Mouse (Mus musculus) limb, embryonic 14.5 days (tissue): Measurements from ENCODE around the gene Nucks1. TPM values are rescaled to one million over a fixed set of nuclear protein-coding genes. Genes with fewer than 3 reads are reported as not detected.

Experiments used
- ATAC-seq: fragments of 200-750 bp; cut with Nextera tagmentation; 2 replicates; pipeline ENCODE4 v1.8.0; 2017; ENCODE audit warnings: low read depth, moderate number of reproducible peaks, moderate TSS enrichment; ENCODE audit not compliant: low FRiP score
- DNase-seq: peaks from one replicate; pipeline ENCODE4 v3.0.0-alpha.2; 2015; ENCODE audit warnings: low spot score
- H3K27ac ChIP-seq: fragments of 300-500 bp; sonication (generic); replicated peaks from 2 replicates; pipeline ENCODE4 v1.5.1; 2014; ENCODE audit warnings: low read depth, mild to moderate bottlenecking, low read length, moderate library complexity, mixed read lengths
- H3K27me3 ChIP-seq: fragments of 300-500 bp; sonication (generic); 2 replicates; pipeline ENCODE4 v1.6.1; 2014; ENCODE audit warnings: low read length, mixed read lengths; ENCODE audit not compliant: control insufficient read depth, insufficient read depth
- H3K36me3 ChIP-seq: fragments of 300-500 bp; sonication (generic); 2 replicates; pipeline ENCODE4 v1.6.1; 2014; ENCODE audit warnings: mild to moderate bottlenecking, low read length, moderate library complexity, mixed read lengths; ENCODE audit not compliant: control insufficient read depth, insufficient read depth
- H3K4me1 ChIP-seq: fragments of 300-500 bp; sonication (generic); 2 replicates; pipeline ENCODE4 v1.6.1; 2014; ENCODE audit warnings: antibody characterized with exemption, low read length, mixed read lengths; ENCODE audit not compliant: control insufficient read depth, insufficient read depth
- H3K4me2 ChIP-seq: fragments of 300-500 bp; sonication (generic); replicated peaks from 2 replicates; pipeline ENCODE4 v1.6.1; 2014; ENCODE audit warnings: low read depth, mild to moderate bottlenecking, low read length, moderate library complexity; ENCODE audit not compliant: severe bottlenecking
- H3K4me3 ChIP-seq: fragments of 300-500 bp; sonication (generic); replicated peaks from 2 replicates; pipeline ENCODE4 v1.5.1; 2014; ENCODE audit warnings: low read length
- H3K9ac ChIP-seq: fragments of 300-500 bp; sonication (generic); 2 replicates; pipeline ENCODE4 v1.6.1; 2014; ENCODE audit warnings: mild to moderate bottlenecking, low read depth, low read length, moderate library complexity; ENCODE audit not compliant: severe bottlenecking
- H3K9me3 ChIP-seq: fragments of 300-500 bp; sonication (generic); 2 replicates; pipeline ENCODE4 v1.6.1; 2016; ENCODE audit warnings: low read length; ENCODE audit not compliant: control insufficient read depth
- POLR2A ChIP-seq: fragments of 200-500 bp; IDR thresholded peaks from 2 replicates; pipeline ENCODE4 v1.8.0; 2012; ENCODE audit warnings: inconsistent platforms, mild to moderate bottlenecking, moderate library complexity, borderline replicate concordance; ENCODE audit not compliant: insufficient read depth, insufficient read length; ENCODE audit errors: extremely low read depth
- WGBS: fragments of 180-500 bp; shearing (Covaris S2); extraction: QIAGEN DNeasy Blood & Tissue Kit; methylation state at CpG from one replicate; pipeline ENCODE4 v1.1.7; 2014; 5-methylcytosine and 5-hydroxymethylcytosine counted together
- polyA plus RNA-seq, 2 experiments: library from polyadenylated mRNA; depleted of rRNA in 1 of 2; stranded (reverse) in 1 of 2; unstranded in 1 of 2; fragments of >200 nt; fragmentation: Nextera tagmentation in 1 of 2; extraction: Ambion mirVana in 1 of 2; gene quantifications; 2 replicates each; pipeline versions ENCODE4 v1.2.1 to v1.2.3; 2012 to 2014

The Nucks1 gene
- polyA plus RNA-seq (2012; rRNA removed) (68.0 and 68.4 TPM in 2 replicates), polyA plus RNA-seq (2014; fragmentation: Nextera tagmentation; extraction: Ambion mirVana) (52.0 and 53.9 TPM in 2 replicates)

DNA sequence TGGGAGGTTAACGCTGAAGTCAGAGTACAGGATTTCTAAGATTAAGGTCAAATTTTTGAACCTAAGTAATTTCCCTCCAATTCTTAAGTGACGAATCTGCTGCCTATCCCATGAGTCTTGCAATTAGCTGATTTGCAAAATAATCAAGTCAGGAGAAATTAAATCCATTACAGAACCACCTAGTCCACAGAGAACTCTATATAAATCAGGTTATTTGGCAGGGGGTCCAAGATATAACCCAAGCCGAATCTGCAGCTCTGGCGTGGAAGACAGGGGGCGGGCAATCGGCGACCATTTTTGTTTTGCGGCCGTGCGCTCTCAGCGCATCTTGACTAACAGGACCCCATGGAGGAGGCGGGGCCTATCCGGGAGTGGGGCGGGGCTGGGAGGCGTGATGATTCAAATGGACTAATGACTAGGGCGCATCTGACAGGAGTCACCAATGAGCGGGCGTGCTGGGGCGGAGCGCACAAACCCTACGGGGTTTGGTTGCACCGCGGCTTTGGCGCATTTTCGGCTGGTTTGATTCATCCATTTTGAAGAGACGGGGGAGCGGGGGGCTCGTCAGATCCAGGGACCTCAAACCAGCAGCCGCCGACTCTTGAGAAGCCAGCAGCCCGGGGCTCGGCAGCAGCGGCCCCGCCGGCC is at the start of gene Nucks1:
Gene Nucks1 (plus strand): TSS at position 534 of the 648 bp plus-strand sequence.
- H3K9me3 ChIP-seq: no peaks in the 10 kb centered on the region
- WGBS: under 1% methylated on average over 34 of the region's 35 CpGs
- H3K27ac ChIP-seq: peak within 1 kb of the TSS; percentile 99
- peak; percentile 99 for DNase-seq
- peak; percentile 99 for ATAC-seq
- TF ChIP-seq POLR2A: 0 out of 2 replicates have a peak, but pooled peaks have one; percentile 51
- peak within 1 kb of the TSS; percentile 98 for H3K9ac ChIP-seq
- H3K4me1 ChIP-seq: peaks cover 3% of the 10 kb centered on the region
- H3K27me3 ChIP-seq: no peaks in the 10 kb centered on the region; the same call in 1 of the 2 replicates
- H3K36me3 ChIP-seq: no peaks in the 10 kb centered on the region
- peak within 1 kb of the TSS; percentile 68 for H3K4me2 ChIP-seq
- peak within 1 kb of the TSS; percentile 95 for H3K4me3 ChIP-seq

GRCm38 (mm10) chr1:131861811-131862210 is 48.5 kb upstream of the Nucks1 start:
- ATAC-seq: no peak
- no peak for TF ChIP-seq POLR2A
- Histone ChIP-seq H3K4me1 (no peaks in the 10 kb centered on the region), H3K27me3 (no peaks in the 10 kb centered on the region), H3K4me2 (no peak overlapping the region), H3K9ac (no peak overlapping the region), H3K9me3 (no peaks in the 10 kb centered on the region), H3K36me3 (no peaks in the 10 kb centered on the region), H3K27ac (no peak overlapping the region), H3K4me3 (no peak overlapping the region)
- no peak for DNase-seq
- WGBS: 79% methylated on average over 4 of the region's 4 CpGs

DNA sequence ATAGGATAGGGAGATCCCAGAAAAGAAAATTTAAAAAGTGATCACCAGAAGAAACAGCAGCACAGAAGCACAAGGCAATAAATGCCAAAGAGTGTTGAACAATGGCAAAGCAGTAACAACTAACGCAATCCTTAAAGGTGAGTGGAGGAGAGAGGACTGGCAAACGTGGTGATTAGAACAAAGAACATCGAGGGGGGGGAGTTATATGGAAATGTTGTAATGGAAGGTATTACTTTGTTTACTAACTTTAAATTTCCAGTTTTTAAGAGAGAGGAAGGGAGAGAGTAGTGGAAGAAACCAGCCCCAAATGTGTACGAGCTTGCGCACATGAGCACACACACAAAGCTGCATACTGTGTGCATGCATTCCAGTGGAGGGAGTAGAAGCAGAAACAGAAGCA is 44.7 kb upstream of the Nucks1 start:
- H3K36me3 ChIP-seq: no peaks in the 10 kb centered on the region
- no peak overlapping the region for H3K4me3 ChIP-seq
- DNase-seq (no peak), ATAC-seq (no peak)
- no peak overlapping the region for H3K27ac ChIP-seq
- H3K4me1 ChIP-seq: peaks cover 6% of the 10 kb centered on the region; the same call in 1 of the 2 replicates
- H3K27me3 ChIP-seq: no peaks in the 10 kb centered on the region
- H3K4me2 ChIP-seq: no peak overlapping the region
- WGBS: 74% methylated on average over 5 of the region's 5 CpGs
- no peak for TF ChIP-seq POLR2A
- no peak overlapping the region for H3K9ac ChIP-seq
- no peaks in the 10 kb centered on the region for H3K9me3 ChIP-seq

- Histone ChIP-seq H3K4me3 (peak overlapping the region; percentile 54; the same call in 1 of the 2 replicates), H3K4me2 (no peak overlapping the region; the same call in 1 of the 2 replicates), H3K9me3 (no peaks in the 10 kb centered on the region), H3K9ac (no peak overlapping the region), H3K27ac (no peak overlapping the region), H3K4me1 (peaks cover 6% of the 10 kb centered on the region; the same call in 1 of the 2 replicates), H3K27me3 (no peaks in the 10 kb centered on the region), H3K36me3 (no peaks in the 10 kb centered on the region)
- no peak for DNase-seq
- TF ChIP-seq POLR2A: no peak
- WGBS: 82% methylated on average over 6 of the region's 6 CpGs
- ATAC-seq: no peak
Measured at GRCm38 (mm10) chr1:131866304-131866999, 43.9 kb upstream of the Nucks1 start.

DNA sequence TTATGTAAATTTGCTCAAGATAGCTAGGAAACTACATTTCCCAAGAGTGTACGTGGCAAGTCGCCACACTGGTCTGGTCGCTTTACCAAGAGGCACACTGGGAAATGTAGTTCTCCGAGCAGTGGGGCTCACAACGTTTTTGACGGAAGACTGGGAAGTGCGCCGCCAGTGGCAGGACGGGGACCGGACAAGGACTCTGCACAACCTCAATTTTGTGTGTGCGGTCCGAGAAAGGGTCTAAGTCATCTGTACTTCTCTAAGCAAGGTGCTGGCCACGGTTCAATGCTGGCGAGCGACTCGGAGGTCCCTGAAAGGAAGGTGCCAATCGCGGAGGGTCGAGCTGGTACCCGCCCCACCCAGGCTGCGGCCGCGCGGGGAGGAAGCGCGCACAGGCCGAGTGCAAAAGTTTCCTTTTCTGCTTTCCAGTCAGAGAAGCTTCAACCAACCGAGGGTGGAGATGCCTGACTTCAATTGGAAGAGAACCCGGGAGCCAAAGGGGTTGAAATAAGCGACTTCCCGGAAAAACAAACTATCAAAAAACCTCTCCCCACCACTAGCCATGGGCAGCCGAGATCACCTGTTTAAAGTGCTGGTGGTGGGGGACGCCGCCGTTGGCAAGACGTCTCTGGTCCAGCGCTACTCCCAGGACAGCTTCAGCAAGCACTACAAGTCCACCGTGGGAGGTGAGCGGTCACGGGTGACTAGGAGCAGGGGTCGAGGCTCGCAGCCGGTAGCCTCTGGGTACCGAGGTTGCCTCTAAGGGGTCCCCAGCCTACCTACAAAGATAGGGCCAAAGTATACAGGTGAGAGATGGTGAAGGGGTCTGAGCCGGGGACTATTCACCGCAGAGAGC is 43.0 kb upstream of the Nucks1 start, which contains the start of gene Rab29:
Gene Rab29 (plus strand): TSS at position 132 of the 853 bp plus-strand sequence.
- 2% methylated on average over 46 of the region's 46 CpGs for WGBS
- no peaks in the 10 kb centered on the region; the same call in 1 of the 2 replicates for H3K36me3 ChIP-seq
- DNase-seq (peak; percentile 98), ATAC-seq (peak; percentile 97)
- H3K9me3 ChIP-seq: no peaks in the 10 kb centered on the region
- no peak for TF ChIP-seq POLR2A
- peak within 1 kb of the TSS; percentile 54 for H3K4me3 ChIP-seq
- peaks cover 6% of the 10 kb centered on the region; the same call in 1 of the 2 replicates for H3K4me1 ChIP-seq
- H3K27ac ChIP-seq: no peak within 1 kb of the TSS
- H3K9ac ChIP-seq: peak within 1 kb of the TSS; percentile 61
- H3K27me3 ChIP-seq: no peaks in the 10 kb centered on the region
- peak within 1 kb of the TSS; percentile 80 for H3K4me2 ChIP-seq
